Mouse (Mus musculus) MEL (cell line): ENCODE data around the gene BC051142.

Source experiments
- JUND ChIP-seq: IDR thresholded peaks from 2 replicates; pipeline ENCODE4 v1.6.1; 2011; ENCODE audit warnings: low read depth, mild to moderate bottlenecking, improper control_type of control experiment, low read length
- MAFK ChIP-seq: IDR thresholded peaks from 2 replicates; pipeline ENCODE4 v1.6.1; 2011; ENCODE audit warnings: low read depth, mild to moderate bottlenecking, low read length, improper control_type of control experiment, borderline replicate concordance
- MAX ChIP-seq: IDR thresholded peaks from 2 replicates; pipeline ENCODE4 v1.6.1; 2011; ENCODE audit warnings: low read length, improper control_type of control experiment
- MXI1 ChIP-seq: IDR thresholded peaks from 2 replicates; pipeline ENCODE4 v1.6.1; 2011; ENCODE audit warnings: mild to moderate bottlenecking, low read depth, low read length, improper control_type of control experiment
- NELFE ChIP-seq: IDR thresholded peaks from 2 replicates; pipeline ENCODE4 v1.6.1; 2011; ENCODE audit warnings: low read depth, low read length, improper control_type of control experiment
- POLR2A ChIP-seq, 2 experiments: IDR thresholded peaks; 2 replicates each; pipeline ENCODE4 v1.6.1; 2011 to 2012; ENCODE audit warnings: low read length in 2 of 2, mild to moderate bottlenecking in 2 of 2, control low read depth in 1 of 2, improper control_type of control experiment in 1 of 2, low read depth in 1 of 2, moderate library complexity in 1 of 2; ENCODE audit not compliant: control insufficient read depth in 1 of 2, insufficient read depth in 1 of 2, poor library complexity in 1 of 2
- RCOR1 ChIP-seq: IDR thresholded peaks from 2 replicates; pipeline ENCODE4 v1.6.1; 2012; ENCODE audit warnings: low read depth, mild to moderate bottlenecking, inconsistent platforms, low read length, improper control_type of control experiment

- TF ChIP-seq JUND (no peak), MXI1 (no peak), MAX (no peak), MAFK (no peak), POLR2A (IDR thresholded peaks at IDR 0.05; ENCODE audit: control insufficient read depth in 1 of 2, insufficient read depth in 1 of 2, low read depth in 1 of 2, low read length in 2 of 2, poor library complexity in 1 of 2) (no peak), RCOR1 (no peak), NELFE (no peak)
These were observed 33.6 kb upstream of the BC051142 start for GRCm38 (mm10) chr17:34365031-34365430.
